Mouse (Mus musculus) cerebellum, postnatal 14 days (tissue): ENCODE data around the gene Mef2c.

Experiments
- DNase-seq, 2 experiments: peaks; one replicate each; pipeline ENCODE4 v3.0.0; 2021; ENCODE audit warnings: mixed read lengths in 2 of 2

Gene Mef2c

GRCm38 (mm10) chr13:83503919-83504318 is at the start of gene Mef2c:
Gene Mef2c, plus strand, starts transcription at chr13:83504034.
- no peak for DNase-seq

DNA sequence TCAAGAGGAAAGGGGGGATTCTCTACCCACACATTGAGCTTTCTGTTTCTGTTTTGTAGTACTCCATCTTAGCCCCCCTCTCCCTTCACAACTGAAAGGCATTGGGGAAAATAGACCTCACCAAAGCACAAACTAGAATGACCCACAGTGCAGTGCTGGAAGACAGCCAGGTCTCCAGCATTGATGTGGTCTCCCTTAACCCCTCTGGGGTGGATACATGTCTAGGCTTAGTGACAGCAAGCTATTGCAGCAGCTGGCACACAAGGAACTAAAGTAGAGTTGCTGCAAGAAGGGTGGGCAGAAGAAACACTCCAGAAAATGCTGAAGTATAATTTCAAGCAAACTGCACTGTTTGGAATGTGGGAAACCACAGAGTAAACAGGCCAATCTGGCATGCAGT is 45.1 kb upstream of the Mef2c start:
- no peak for DNase-seq

GRCm38 (mm10) chr13:83459600-83459999 is 44.2 kb upstream of the Mef2c start:
- DNase-seq = no peak

DNA sequence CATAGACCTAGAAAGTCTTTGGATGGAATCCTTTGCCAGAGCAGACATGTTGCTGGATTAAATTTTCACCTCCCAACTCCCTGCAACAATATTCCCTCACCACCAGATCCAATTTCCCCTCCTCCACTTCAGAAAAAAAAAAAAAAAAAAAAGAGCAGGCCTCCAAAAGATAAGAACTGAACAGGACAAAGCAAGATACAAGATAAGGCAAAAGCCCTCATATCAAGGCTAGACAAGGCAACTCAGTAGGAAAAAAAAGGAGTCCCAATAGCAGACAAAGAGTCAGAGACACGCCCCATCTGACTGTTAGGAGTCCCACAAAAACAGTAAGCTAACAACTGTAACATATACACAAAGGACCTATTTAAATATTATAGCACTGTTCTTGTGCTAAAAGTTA is 43.2 kb upstream of the Mef2c start:
- DNase-seq = no peak

GRCm38 (mm10) chr13:83461556-83461955 is 42.3 kb upstream of the Mef2c start:
- no peak for DNase-seq

DNA sequence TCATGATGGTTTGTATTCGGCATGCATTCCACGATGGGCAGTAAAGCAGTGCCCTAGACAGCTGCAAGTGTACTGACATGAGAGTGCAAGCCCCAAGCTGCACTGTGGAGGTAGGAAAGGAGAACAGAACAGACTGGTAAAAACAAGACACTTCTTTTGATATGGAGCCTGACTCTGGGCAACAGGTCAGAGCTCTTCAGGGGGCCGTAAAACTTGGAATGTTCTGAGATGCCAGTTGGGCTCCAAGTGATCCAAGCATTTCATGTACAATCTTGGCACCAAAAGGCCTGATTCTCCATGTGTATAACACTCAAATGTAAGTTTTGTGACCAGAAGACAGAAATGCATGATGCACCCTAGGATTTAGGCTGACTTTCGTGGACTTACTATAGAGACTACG is 37.1 kb upstream of the Mef2c start:
- peak; percentile 30 to 51 for DNase-seq

- DNase-seq = no peak
Observed at GRCm38 (mm10) chr13:83468794-83469193, 35.0 kb upstream of the Mef2c start.

DNA sequence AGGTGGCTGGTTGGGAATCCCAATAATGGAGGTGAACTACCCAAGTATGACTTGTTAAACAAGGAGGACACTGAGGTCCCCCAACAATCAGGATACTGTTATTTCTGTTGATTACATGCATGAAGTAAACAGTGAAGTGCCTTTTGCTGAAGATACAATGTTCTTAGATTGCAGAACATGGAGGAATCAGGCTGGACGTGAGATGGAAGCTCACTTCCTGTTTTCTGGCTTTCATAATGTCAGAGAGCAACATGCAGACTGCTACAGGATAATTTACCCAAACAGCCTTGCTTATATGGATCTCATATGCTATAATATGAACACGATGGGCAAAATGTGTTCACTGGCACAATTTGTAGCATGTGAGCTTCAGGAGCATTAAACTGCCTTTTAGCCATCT is 30.1 kb upstream of the Mef2c start:
- DNase-seq = no peak

DNA sequence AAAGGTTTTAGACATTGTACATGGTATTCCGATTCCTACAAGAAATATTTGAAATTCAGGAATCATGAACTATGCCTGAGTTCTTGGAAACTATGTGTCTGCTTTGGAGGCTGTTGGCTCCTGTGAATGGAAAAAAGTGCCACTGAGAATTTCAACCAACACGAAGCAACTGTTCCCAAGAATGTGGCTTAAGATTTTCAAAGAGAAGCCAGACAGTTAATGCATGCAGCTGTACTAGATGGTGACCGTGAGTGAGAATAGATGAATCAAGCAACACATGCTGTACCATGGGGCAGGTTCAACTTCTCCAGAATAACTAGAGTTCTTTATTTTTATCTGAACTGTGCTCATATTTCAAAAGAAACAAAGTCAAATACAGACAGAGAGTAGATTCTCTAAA is 23.4 kb upstream of the Mef2c start:
- DNase-seq = no peak

GRCm38 (mm10) chr13:83481310-83481709 is 22.5 kb upstream of the Mef2c start:
- peak; percentile 6 to 7 for DNase-seq

GRCm38 (mm10) chr13:83482087-83482486 is 21.7 kb upstream of the Mef2c start:
- DNase-seq = no peak

DNA sequence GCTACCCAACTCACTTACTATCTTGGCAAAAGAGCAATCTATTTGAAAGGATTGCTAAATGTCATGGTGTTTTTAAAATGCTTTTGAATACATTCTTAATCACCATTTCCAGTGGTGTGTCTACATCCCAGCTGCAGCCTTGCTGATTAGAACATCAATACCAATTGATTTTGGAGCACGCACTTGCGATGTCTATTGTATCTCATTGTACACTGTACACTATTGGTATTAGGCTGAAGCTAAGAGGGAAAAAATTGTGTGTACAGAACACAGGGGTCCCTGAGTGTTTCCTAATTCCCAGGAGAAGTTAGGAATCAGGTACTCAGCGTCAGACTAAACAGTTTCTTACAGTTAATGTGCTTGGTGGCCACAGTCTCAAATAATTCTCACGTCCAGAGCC is 19.6 kb upstream of the Mef2c start:
- DNase-seq = no peak

- DNase-seq = no peak
Observed at GRCm38 (mm10) chr13:83484721-83485369, 19.0 kb upstream of the Mef2c start.

- no peak for DNase-seq
Observed at GRCm38 (mm10) chr13:83492051-83492450, 11.8 kb upstream of the Mef2c start.

GRCm38 (mm10) chr13:83497708-83498107 is 6.1 kb upstream of the Mef2c start:
- no peak for DNase-seq

- no peak for DNase-seq
Observed at GRCm38 (mm10) chr13:83499526-83499925, 4.3 kb upstream of the Mef2c start.

GRCm38 (mm10) chr13:83507687-83508086 is 3.9 kb downstream of the Mef2c start:
- no peak for DNase-seq

- DNase-seq = no peak
Observed at GRCm38 (mm10) chr13:83515013-83515547, 11.2 kb downstream of the Mef2c start.

DNA sequence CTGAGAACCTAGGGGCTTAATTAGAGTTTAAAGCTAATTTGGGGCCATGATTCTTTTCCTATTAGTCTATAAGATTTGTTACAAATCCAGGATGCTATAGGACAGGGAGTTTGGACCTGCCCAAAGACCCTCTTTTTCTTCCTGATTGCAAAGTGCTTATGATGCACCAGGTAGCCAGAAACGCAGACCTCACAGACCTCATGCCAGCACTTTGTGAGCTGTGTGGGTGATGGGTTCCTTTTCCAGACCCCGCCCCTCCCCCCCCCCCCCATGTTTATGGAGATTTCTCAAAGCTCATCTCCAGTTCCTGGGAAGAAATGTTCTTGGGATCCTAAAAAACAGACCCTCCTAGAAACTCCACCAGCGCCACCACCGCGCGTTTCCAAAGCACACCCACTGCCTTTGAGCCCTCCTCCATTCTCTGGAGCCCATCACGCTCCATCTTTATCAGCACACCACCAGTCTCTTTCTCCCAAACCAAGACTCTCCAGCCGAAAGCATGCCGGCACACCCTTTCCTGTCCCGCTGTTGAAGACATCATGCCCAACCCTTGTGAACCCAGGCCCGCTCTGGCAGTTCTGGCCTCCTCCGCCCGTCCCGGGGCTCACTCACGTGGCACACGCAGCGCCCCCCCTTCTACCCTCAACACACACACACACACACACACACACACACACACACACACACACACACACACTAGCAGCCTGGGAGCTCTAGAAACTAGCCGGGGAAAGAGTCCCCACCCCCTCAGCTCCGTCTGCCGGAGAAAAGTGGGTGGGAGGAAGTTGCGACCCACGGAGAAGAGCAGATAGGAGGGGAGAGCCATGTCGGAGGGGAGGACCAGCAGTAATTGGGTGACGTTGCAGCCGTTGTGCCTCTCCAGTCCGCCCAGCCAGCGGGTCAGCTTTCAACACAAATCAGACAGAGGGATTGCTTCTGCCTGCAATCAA is 14.1 kb downstream of the Mef2c start:
- peak; percentile 73 to 75 for DNase-seq

GRCm38 (mm10) chr13:83520807-83521206 is 17.0 kb downstream of the Mef2c start:
- DNase-seq = no peak

DNA sequence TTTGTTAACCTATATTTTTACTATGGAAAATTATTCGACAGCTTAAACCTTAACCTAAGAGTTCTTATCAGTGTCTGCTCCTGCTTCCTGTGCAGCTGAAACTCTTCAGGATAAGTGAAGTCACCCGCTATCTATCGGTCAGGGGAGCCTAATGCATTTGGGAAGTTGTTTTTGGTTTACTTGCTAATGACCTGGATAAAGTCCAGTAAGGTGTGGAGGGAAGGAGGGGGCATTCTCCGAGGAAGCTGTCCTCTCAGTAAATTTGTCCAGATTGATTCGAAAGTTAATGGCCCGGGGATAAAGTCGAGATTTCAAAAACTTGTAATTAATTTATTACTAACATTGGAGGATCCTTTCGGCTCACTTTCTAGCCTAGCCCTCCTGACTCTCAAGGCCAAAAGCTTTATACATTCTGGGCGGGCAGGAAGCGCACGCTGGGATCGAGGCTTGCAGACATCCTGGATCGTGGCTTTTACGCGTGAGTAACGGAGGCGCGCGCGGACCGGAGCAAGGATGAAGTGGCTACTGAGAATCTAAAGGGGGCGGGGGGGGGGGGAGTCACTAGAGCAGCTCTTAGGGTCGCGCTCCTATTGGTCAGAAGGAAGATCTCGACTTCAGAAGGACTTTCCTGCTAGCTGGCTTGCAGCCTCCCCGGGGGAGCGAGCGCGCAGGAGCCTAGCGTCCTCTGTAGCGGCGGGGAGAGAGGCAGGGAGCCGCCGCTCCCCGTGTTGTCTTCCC is 19.6 kb downstream of the Mef2c start:
- peak; percentile 70 to 78 for DNase-seq

- DNase-seq = peak; percentile 80 to 82
Observed at GRCm38 (mm10) chr13:83524159-83524901, 20.5 kb downstream of the Mef2c start.
